Mouse (Mus musculus): ENCODE data around the gene Rapsn. TPM values are rescaled to one million over a fixed set of nuclear protein-coding genes. Genes with fewer than 3 reads are reported as not detected.
A peak's percentile ranks its signal among the peaks of the same experiment; 100 is the strongest.

Gene Rapsn
- polyA plus RNA-seq, 1 experiment from 2014 or later: 0.48 TPM

GRCm38 (mm10) chr2:91069306-91070000 lies 34.0 kb downstream of the Rapsn start:
- 11% methylated on average over 14 of the region's 14 CpGs for WGBS
- peak overlapping the region; percentile 71 for H3K4me3 ChIP-seq (replicated peaks)
- H3K4me2 ChIP-seq (replicated peaks): peak overlapping the region; percentile 76
- peaks cover 34% of the 10 kb centered on the region for H3K36me3 ChIP-seq
- peaks cover 28% of the 10 kb centered on the region for H3K4me1 ChIP-seq (replicated peaks)
- H3K27me3 ChIP-seq: no peaks in the 10 kb centered on the region
- peak overlapping the region; percentile 84 for H3K9ac ChIP-seq (replicated peaks)
- peak overlapping the region; percentile 81 for H3K27ac ChIP-seq
- ATAC-seq: peak; percentile 7
- H3K9me3 ChIP-seq: no peaks in the 10 kb centered on the region

DNA sequence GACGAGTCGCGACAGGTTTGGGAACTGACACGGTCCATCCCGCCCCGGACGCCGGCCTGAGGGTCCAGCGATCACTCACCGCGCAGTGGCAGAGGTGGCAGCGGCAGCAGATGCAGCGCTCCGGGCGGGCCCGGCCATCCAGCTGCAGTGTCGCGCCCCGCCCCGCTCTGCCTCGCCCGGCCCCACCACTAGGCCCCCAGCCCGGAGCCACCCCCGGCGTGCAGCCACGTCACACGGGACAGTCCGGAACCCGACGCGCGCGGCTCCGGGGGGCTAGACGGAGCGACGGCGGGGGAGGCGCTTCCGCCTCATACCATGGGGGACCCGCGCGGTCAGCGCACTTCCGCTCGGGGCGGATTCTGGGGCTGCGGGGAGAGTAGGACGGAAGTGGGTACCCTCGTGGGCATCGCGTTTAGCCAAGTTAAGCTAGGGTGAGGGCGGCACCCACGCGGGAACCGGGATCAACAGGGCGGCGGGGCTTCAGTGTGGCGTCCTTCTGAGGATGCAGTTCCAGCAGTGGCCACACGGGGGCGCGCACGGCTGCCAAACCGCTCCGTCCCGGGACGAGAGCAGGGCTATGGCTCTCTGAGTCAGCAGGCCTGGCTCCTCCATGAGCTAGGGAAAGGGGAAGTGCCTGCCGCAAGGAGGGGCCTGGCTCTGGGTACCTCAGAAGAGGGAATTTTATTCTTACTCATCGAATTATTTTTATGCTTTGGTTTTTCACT lies 34.8 kb downstream of the Rapsn start, which contains the start of gene Slc39a13:
Slc39a13 (minus strand) TSS at position 342 of the 725 bp plus-strand sequence.
- WGBS: under 1% methylated on average over 69 of the region's 69 CpGs
- Histone ChIP-seq H3K4me3 (replicated peaks) (peak within 1 kb of the TSS; percentile 71), H3K36me3 (peaks cover 27% of the 10 kb centered on the region), H3K27ac (peak within 1 kb of the TSS; percentile 81), H3K27me3 (no peaks in the 10 kb centered on the region), H3K4me1 (replicated peaks) (peaks cover 28% of the 10 kb centered on the region), H3K9me3 (no peaks in the 10 kb centered on the region), H3K9ac (replicated peaks) (peak within 1 kb of the TSS; percentile 84), H3K4me2 (replicated peaks) (peak within 1 kb of the TSS; percentile 76)
- ATAC-seq: peak; percentile 97

DNA sequence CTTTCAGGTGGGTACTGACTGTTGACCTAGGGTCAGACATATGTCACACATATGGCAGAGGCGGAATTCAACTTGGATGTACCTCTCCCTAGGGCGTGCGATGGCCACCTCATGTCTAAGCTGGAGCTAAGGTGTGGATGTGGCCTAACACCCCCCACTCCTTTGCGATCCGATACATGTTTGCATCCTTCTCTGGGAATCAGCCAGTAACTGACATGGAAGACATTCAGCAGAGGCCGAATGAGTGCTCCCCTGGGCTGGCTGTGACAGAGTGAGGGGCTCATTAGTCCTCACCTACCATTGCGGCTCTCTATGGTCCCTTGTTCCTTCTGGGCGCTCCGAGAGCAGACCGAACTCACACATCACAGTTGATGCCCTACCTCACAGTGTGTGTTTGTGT lies 35.6 kb downstream of the Rapsn start:
- peaks cover 19% of the 10 kb centered on the region; the same call in 1 of the 2 replicates for H3K36me3 ChIP-seq
- H3K27me3 ChIP-seq: no peaks in the 10 kb centered on the region
- H3K9me3 ChIP-seq: no peaks in the 10 kb centered on the region
- H3K9ac ChIP-seq (replicated peaks): peak overlapping the region; percentile 84
- peaks cover 28% of the 10 kb centered on the region for H3K4me1 ChIP-seq (replicated peaks)
- H3K4me2 ChIP-seq (replicated peaks): peak overlapping the region; percentile 76
- WGBS: 88% methylated on average over 10 of the region's 10 CpGs
- peak; percentile 7; the same call in 1 of the 2 replicates for ATAC-seq
- H3K27ac ChIP-seq: peak overlapping the region; percentile 81
- peak overlapping the region; percentile 71 for H3K4me3 ChIP-seq (replicated peaks)

DNA sequence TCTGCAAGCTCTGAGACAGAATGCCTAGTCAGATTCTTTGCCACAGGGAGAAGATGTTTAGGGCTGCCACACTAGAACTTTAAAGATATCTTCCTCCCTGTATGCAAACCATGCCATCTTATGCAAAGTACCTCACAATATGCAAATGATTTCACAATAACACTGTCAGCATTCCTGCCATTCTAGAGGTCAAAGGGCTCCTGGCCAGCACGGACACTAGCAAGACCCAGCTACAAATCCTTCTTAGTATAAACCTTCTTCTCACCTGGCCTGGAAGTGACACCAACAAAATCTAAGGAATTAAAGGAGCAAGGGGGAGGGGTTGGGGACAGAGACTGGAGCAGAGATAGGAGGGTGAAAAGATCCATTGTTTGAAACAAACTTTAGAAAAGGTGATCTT lies 36.7 kb downstream of the Rapsn start:
- 0 out of 2 replicates have a peak, but pooled peaks cover 8% of the 10 kb centered on the region for H3K36me3 ChIP-seq
- H3K27me3 ChIP-seq: no peaks in the 10 kb centered on the region
- H3K4me3 ChIP-seq (replicated peaks): no peak overlapping the region
- peaks cover 28% of the 10 kb centered on the region for H3K4me1 ChIP-seq (replicated peaks)
- 47% methylated on average over 1 of the region's 1 CpGs for WGBS
- H3K9ac ChIP-seq (replicated peaks): no peak overlapping the region
- H3K9me3 ChIP-seq: no peaks in the 10 kb centered on the region
- H3K27ac ChIP-seq: no peak overlapping the region
- H3K4me2 ChIP-seq (replicated peaks): no peak overlapping the region
- ATAC-seq: no peak

- H3K9ac ChIP-seq (replicated peaks): peak overlapping the region; percentile 77
- ATAC-seq: peak; percentile 55; the same call in 1 of the 2 replicates
Observed at GRCm38 (mm10) chr2:91077957-91078313, 42.5 kb downstream of the Rapsn start.

DNA sequence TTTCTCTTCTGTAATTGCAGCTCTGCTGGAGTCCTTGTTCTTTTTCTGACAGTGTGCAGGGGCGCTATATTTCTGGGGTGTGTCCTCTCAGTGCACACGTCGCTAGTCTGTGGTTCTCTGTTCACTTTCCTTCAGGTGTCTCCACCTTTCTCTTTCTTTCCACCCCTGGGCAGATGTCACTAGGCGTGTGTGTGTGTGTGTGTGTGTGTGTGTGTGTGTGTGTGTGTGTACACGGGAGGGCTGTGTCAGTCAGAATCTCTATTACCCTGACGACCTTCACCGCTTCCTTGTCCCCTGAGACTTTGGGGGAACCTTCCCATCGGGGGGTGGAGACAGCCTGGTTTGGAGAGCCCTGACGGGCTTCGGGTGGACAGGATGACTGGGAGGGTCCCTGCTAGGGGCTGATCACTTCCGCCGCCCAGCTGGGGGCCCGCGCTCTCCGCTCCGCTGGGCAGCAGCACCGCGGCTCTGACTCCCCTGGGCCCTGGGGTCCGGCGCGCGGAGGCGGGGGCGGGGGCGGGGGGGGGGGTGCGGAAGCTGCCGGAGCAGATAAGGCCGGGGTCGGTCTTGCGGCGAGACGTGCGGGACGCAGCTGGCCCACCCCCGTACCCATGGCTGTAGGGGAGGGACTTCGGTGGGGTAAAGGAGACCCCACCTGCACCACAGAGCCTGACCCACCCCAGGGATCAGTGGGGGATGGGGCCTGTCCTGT lies 43.0 kb downstream of the Rapsn start:
- peak; percentile 84 for ATAC-seq
- H3K27me3 ChIP-seq: no peaks in the 10 kb centered on the region
- under 1% methylated on average over 18 of the region's 36 CpGs for WGBS
- H3K9ac ChIP-seq (replicated peaks): peak overlapping the region; percentile 77
- peak overlapping the region; percentile 86 for H3K4me2 ChIP-seq (replicated peaks)
- H3K27ac ChIP-seq: 0 out of 2 replicates have a peak overlapping the region, but pooled peaks have one; percentile 19
- H3K4me1 ChIP-seq (replicated peaks): peaks cover 13% of the 10 kb centered on the region
- H3K36me3 ChIP-seq: no peaks in the 10 kb centered on the region
- H3K4me3 ChIP-seq (replicated peaks): peak overlapping the region; percentile 49
- H3K9me3 ChIP-seq: no peaks in the 10 kb centered on the region

More at GRCm38 (mm10) chr2:91077957-91078313, 42.5 kb downstream of the Rapsn start:
- Histone ChIP-seq H3K36me3 (no peaks in the 10 kb centered on the region), H3K4me3 (replicated peaks) (peak overlapping the region; percentile 49), H3K27me3 (no peaks in the 10 kb centered on the region), H3K9me3 (no peaks in the 10 kb centered on the region), H3K27ac (no peak overlapping the region), H3K4me2 (replicated peaks) (peak overlapping the region; percentile 86), H3K4me1 (replicated peaks) (peaks cover 13% of the 10 kb centered on the region)
- WGBS: 17% methylated on average over 12 of the region's 12 CpGs

DNA sequence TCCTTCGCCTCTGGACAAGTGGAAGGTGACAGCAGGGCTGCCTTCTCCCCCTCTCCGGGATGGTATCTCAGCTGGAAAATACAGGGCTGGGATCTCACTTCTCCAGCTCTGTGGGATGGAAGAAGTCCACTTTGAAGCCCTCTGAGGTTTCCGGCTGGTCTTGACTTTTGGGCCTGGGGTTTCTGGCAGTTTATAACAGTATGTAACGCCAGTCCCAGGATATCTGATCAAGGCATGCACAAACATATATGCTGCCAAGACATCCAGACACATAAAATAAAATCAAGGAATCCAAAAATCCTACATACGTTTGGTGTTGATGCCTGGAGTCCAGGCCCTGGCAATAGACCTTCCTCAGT lies 43.6 kb downstream of the Rapsn start:
- H3K27ac ChIP-seq: peak overlapping the region; percentile 19; the same call in 1 of the 2 replicates
- H3K27me3 ChIP-seq: no peaks in the 10 kb centered on the region
- no peak for ATAC-seq
- peak overlapping the region; percentile 86 for H3K4me2 ChIP-seq (replicated peaks)
- peaks cover 13% of the 10 kb centered on the region for H3K4me1 ChIP-seq (replicated peaks)
- no peaks in the 10 kb centered on the region for H3K36me3 ChIP-seq
- peak overlapping the region; percentile 49 for H3K4me3 ChIP-seq (replicated peaks)
- no peaks in the 10 kb centered on the region for H3K9me3 ChIP-seq
- 31% methylated on average over 5 of the region's 5 CpGs for WGBS
- peak overlapping the region; percentile 77 for H3K9ac ChIP-seq (replicated peaks)

GRCm38 (mm10) chr2:91080784-91081513 lies 45.5 kb downstream of the Rapsn start:
- ATAC-seq: no peak
- no peak overlapping the region for H3K4me2 ChIP-seq (replicated peaks)
- H3K36me3 ChIP-seq: no peaks in the 10 kb centered on the region
- H3K9me3 ChIP-seq: no peaks in the 10 kb centered on the region
- no peak overlapping the region for H3K27ac ChIP-seq
- 84% methylated on average over 8 of the region's 8 CpGs for WGBS
- H3K4me3 ChIP-seq (replicated peaks): no peak overlapping the region
- H3K4me1 ChIP-seq (replicated peaks): peaks cover 13% of the 10 kb centered on the region
- H3K9ac ChIP-seq (replicated peaks): no peak overlapping the region
- no peaks in the 10 kb centered on the region for H3K27me3 ChIP-seq

- no peaks in the 10 kb centered on the region for H3K27me3 ChIP-seq
- H3K9ac ChIP-seq (replicated peaks): no peak within 1 kb of the TSS
- WGBS: 82% methylated on average over 13 of the region's 13 CpGs
Observed at GRCm38 (mm10) chr2:91081775-91082695, 46.6 kb downstream of the Rapsn start, which contains the start of gene Spi1. Gene Spi1 (plus strand): TSS chr2:91082390.

GRCm38 (mm10) chr2:91082844-91083243 lies 47.4 kb downstream of the Rapsn start:
- Histone ChIP-seq H3K27me3 (no peaks in the 10 kb centered on the region), H3K36me3 (no peaks in the 10 kb centered on the region), H3K4me2 (replicated peaks) (no peak overlapping the region), H3K27ac (no peak overlapping the region), H3K4me3 (replicated peaks) (no peak overlapping the region), H3K9ac (replicated peaks) (no peak overlapping the region), H3K4me1 (replicated peaks) (peaks cover 12% of the 10 kb centered on the region), H3K9me3 (no peaks in the 10 kb centered on the region)
- 78% methylated on average over 11 of the region's 11 CpGs for WGBS
- ATAC-seq: no peak

More at GRCm38 (mm10) chr2:91081775-91082695, 46.6 kb downstream of the Rapsn start, which contains the start of gene Spi1:
- Histone ChIP-seq H3K27ac (no peak within 1 kb of the TSS), H3K4me2 (replicated peaks) (no peak within 1 kb of the TSS), H3K4me1 (replicated peaks) (peaks cover 13% of the 10 kb centered on the region), H3K9me3 (no peaks in the 10 kb centered on the region), H3K36me3 (no peaks in the 10 kb centered on the region), H3K4me3 (replicated peaks) (no peak within 1 kb of the TSS)
- ATAC-seq: no peak

All from midbrain, embryonic 13.5 days (tissue).